Mouse (Mus musculus) ovary, adult 2 months (tissue): ENCODE results near the gene Timm9. TPM values are rescaled to one million over a fixed set of nuclear protein-coding genes. Genes with fewer than 3 reads are reported as not detected.

Source experiments
- polyA plus RNA-seq: library from polyadenylated mRNA; depleted of rRNA; stranded (reverse); fragments of >200 nt; gene quantifications from 2 replicates; pipeline ENCODE4 v1.2.3, GENCODE M21; 2012; rRNA removed

Gene Timm9
- polyA plus RNA-seq = 12.1 and 14.0 TPM in 2 replicates

GRCm38 (mm10) chr12:71136130-71136973 is at the start of gene Timm9, which contains the start of gene 2700049A03Rik:
Gene Timm9, minus strand, starts transcription at chr12:71136684.
Gene 2700049A03Rik, plus strand, starts transcription at chr12:71136848.

DNA sequence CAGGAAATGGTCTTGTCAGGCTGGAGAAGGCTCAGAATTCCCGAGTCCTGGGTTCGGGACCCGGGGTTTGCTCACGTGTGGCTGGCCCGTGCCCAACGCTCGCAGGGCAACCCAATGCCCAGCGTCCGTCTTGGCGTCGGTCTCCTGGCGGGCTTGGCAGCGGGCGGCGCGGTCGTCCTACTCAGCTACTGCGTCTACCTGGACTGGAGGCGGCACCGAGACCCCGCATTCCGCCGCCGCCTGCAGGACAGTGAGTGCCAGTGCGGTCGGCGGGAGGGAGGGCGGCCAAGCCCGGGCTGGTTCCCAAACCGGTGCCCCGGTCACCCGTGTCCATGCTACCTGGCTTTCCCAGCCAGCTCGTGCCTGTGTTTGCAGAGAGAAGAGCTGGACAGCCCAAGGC is 25.2 kb downstream of the Timm9 start, which contains the start of gene Tomm20l:
Tomm20l (plus strand) TSS at position 98 of the 400 bp plus-strand sequence.

Other genes starting within 250 kb of the Timm9 start
- 9.5 and 12.2 TPM in 2 replicates for gene Actr10, start 198.8 kb downstream of the Timm9 start, polyA plus RNA-seq
- 12.2 and 13.7 TPM in 2 replicates for gene Psma3, start 162.1 kb downstream of the Timm9 start, polyA plus RNA-seq
- 2.2 and 2.5 TPM in 2 replicates for gene Arid4a, start 120.7 kb downstream of the Timm9 start, polyA plus RNA-seq
- not detected in 2 replicates for gene Tomm20l, start 25.3 kb downstream of the Timm9 start, polyA plus RNA-seq
- gene 2700049A03Rik, start 164 bp upstream of the Timm9 start, polyA plus RNA-seq = 4.0 and 4.3 TPM in 2 replicates
- 16.6 and 21.5 TPM in 2 replicates for gene Dact1, start 173.2 kb upstream of the Timm9 start, polyA plus RNA-seq